Mouse (Mus musculus): Measurements from ENCODE around the gene Mdk.

Mdk gene

GRCm38 (mm10) chr2:91913328-91914110 is 18.6 kb downstream of the Mdk start:
- DNase-seq (ENCODE audit: low spot score): no peak

GRCm38 (mm10) chr2:91912616-91913015 is 19.5 kb downstream of the Mdk start:
- DNase-seq (ENCODE audit: low spot score): no peak

- DNase-seq (ENCODE audit: low spot score): no peak
These were observed 26.0 kb downstream of the Mdk start for GRCm38 (mm10) chr2:91906141-91906540.

- DNase-seq (ENCODE audit: low spot score): no peak
These were observed 27.3 kb downstream of the Mdk start for GRCm38 (mm10) chr2:91904618-91905307.

GRCm38 (mm10) chr2:91903171-91903925 is 28.7 kb downstream of the Mdk start:
- DNase-seq (ENCODE audit: low spot score): no peak

- no peak for DNase-seq (ENCODE audit: low spot score)
These were observed 29.8 kb downstream of the Mdk start for GRCm38 (mm10) chr2:91902336-91902735.

GRCm38 (mm10) chr2:91900431-91900830 is 31.7 kb downstream of the Mdk start:
- DNase-seq (ENCODE audit: low spot score): no peak

GRCm38 (mm10) chr2:91899141-91899540 is 33.0 kb downstream of the Mdk start:
- DNase-seq (ENCODE audit: low spot score): no peak

GRCm38 (mm10) chr2:91897968-91898367 is 34.1 kb downstream of the Mdk start:
- no peak for DNase-seq (ENCODE audit: low spot score)

GRCm38 (mm10) chr2:91895401-91895800 is 36.7 kb downstream of the Mdk start:
- no peak for DNase-seq (ENCODE audit: low spot score)

- no peak for DNase-seq (ENCODE audit: low spot score)
These were observed 37.4 kb downstream of the Mdk start for GRCm38 (mm10) chr2:91894716-91895115.

GRCm38 (mm10) chr2:91884616-91885015 is 47.5 kb downstream of the Mdk start:
- DNase-seq (ENCODE audit: low spot score): no peak

- no peak for DNase-seq (ENCODE audit: low spot score)
These were observed 48.1 kb downstream of the Mdk start for GRCm38 (mm10) chr2:91883961-91884360.
